Mouse (Mus musculus) CH12.LX (cell line): ENCODE measurements around the gene Kcnma1. TPM values are rescaled to one million over a fixed set of nuclear protein-coding genes. Genes with fewer than 3 reads are reported as not detected.

Experiments used
- DNase-seq: peaks from one replicate; pipeline ENCODE4 v3.0.0-alpha.2; 2013; ENCODE audit errors: extremely low read depth
- H3K27ac ChIP-seq: 2 replicates; pipeline ENCODE4 v1.5.1; 2012; ENCODE audit warnings: low read depth, mild to moderate bottlenecking, control low read depth, moderate library complexity; ENCODE audit not compliant: insufficient read depth
- H3K27me3 ChIP-seq: replicated peaks from 2 replicates; pipeline ENCODE3; 2012; ENCODE audit warnings: inconsistent platforms
- H3K36me3 ChIP-seq, 2 experiments: replicated peaks in 1 of 2; 2 replicates each; pipeline versions ENCODE3 to v1.6.1; 2012; ENCODE audit warnings: inconsistent platforms in 1 of 2, low read length in 1 of 2, mild to moderate bottlenecking in 1 of 2, mixed read lengths in 1 of 2, moderate library complexity in 1 of 2; ENCODE audit not compliant: control insufficient read depth in 1 of 2, insufficient read depth in 1 of 2
- H3K4me1 ChIP-seq, 2 experiments: 2 replicates each; pipeline ENCODE4 v1.6.1; 2012; ENCODE audit warnings: inconsistent platforms in 1 of 2, moderate library complexity in 1 of 2; ENCODE audit not compliant: insufficient read depth in 2 of 2, control insufficient read depth in 1 of 2
- H3K4me2 ChIP-seq: 2 replicates; pipeline ENCODE4 v1.6.1; 2012; ENCODE audit warnings: low read depth, mild to moderate bottlenecking, control low read depth; ENCODE audit not compliant: poor library complexity, insufficient read depth, severe bottlenecking
- H3K4me3 ChIP-seq, 3 experiments: fragments of 150-350 bp in 1 of 3; sonication (generic) in 1 of 3; replicated peaks in 1 of 3; 2 replicates each; pipeline versions ENCODE3 to v1.5.1; 2011 to 2012; ENCODE audit warnings: low read depth in 2 of 3, low read length in 2 of 3, mild to moderate bottlenecking in 2 of 3, moderate library complexity in 2 of 3, control low read depth in 1 of 3, improper control_type of control experiment in 1 of 3, inconsistent platforms in 1 of 3, mixed read lengths in 1 of 3; ENCODE audit not compliant: poor library complexity in 1 of 3
- H3K79me2 ChIP-seq: replicated peaks from 2 replicates; pipeline ENCODE4 v1.6.1; 2012; ENCODE audit warnings: mild to moderate bottlenecking, moderate library complexity; ENCODE audit not compliant: control insufficient read depth, poor library complexity, insufficient read depth, severe bottlenecking; ENCODE audit errors: extremely low read depth
- H3K9ac ChIP-seq: 2 replicates; pipeline ENCODE4 v1.6.1; 2012; ENCODE audit warnings: low read depth, mild to moderate bottlenecking, control low read depth, moderate library complexity; ENCODE audit not compliant: insufficient read depth
- H3K9me3 ChIP-seq: replicated peaks from 2 replicates; pipeline ENCODE3; 2012; ENCODE audit warnings: low read length, inconsistent platforms, mixed read lengths
- CHD1 ChIP-seq: IDR thresholded peaks from 2 replicates; pipeline ENCODE4 v1.6.1; 2012; ENCODE audit warnings: low read depth, low read length, improper control_type of control experiment, inconsistent platforms
- CTCF ChIP-seq, 2 experiments: IDR thresholded peaks in 1 of 2; conservative IDR thresholded peaks in 1 of 2; 2 replicates each; pipeline ENCODE4 v1.5.1; 2011 to 2012; ENCODE audit warnings: low read depth in 2 of 2, low read length in 2 of 2, improper control_type of control experiment in 1 of 2, inconsistent platforms in 1 of 2, mild to moderate bottlenecking in 1 of 2, moderate library complexity in 1 of 2
- ELF1 ChIP-seq: IDR thresholded peaks from 2 replicates; pipeline ENCODE4 v1.6.1; 2014; ENCODE audit warnings: low read depth, mild to moderate bottlenecking, inconsistent platforms, low read length, improper control_type of control experiment
- EP300 ChIP-seq: IDR thresholded peaks from 2 replicates; pipeline ENCODE4 v1.6.1; 2011; ENCODE audit warnings: low read length, improper control_type of control experiment
- ETS1 ChIP-seq: conservative IDR thresholded peaks from 2 replicates; pipeline ENCODE4 v1.6.1; 2012; ENCODE audit warnings: low read depth, mild to moderate bottlenecking, inconsistent platforms, low read length, improper control_type of control experiment, moderate library complexity
- GABPA ChIP-seq: IDR thresholded peaks from 2 replicates; pipeline ENCODE4 v1.6.1; 2012; ENCODE audit warnings: low read depth, low read length, improper control_type of control experiment, inconsistent platforms; ENCODE audit not compliant: insufficient replicate concordance
- HCFC1 ChIP-seq: IDR thresholded peaks from 2 replicates; pipeline ENCODE4 v1.6.1; 2012; ENCODE audit warnings: low read depth, mild to moderate bottlenecking, inconsistent platforms, low read length, improper control_type of control experiment
- JUN ChIP-seq: IDR thresholded peaks from 2 replicates; pipeline ENCODE4 v1.6.1; 2011; ENCODE audit warnings: low read depth, mild to moderate bottlenecking, low read length, improper control_type of control experiment, moderate library complexity; ENCODE audit not compliant: insufficient read depth
- JUND ChIP-seq: conservative IDR thresholded peaks from 2 replicates; pipeline ENCODE4 v1.6.1; 2011; ENCODE audit warnings: low read depth, low read length, improper control_type of control experiment
- MAX ChIP-seq: IDR thresholded peaks from 2 replicates; pipeline ENCODE4 v1.6.1; 2011; ENCODE audit warnings: low read length, improper control_type of control experiment
- MXI1 ChIP-seq: IDR thresholded peaks from 2 replicates; pipeline ENCODE4 v1.6.1; 2011; ENCODE audit warnings: mild to moderate bottlenecking, low read depth, low read length, improper control_type of control experiment
- MYC ChIP-seq: IDR thresholded peaks from 2 replicates; pipeline ENCODE4 v1.6.1; 2011; ENCODE audit warnings: low read depth, mild to moderate bottlenecking, improper control_type of control experiment, low read length
- NELFE ChIP-seq: IDR thresholded peaks from 2 replicates; pipeline ENCODE4 v1.6.1; 2011; ENCODE audit warnings: low read depth, low read length, improper control_type of control experiment
- NRF1 ChIP-seq: IDR thresholded peaks from 2 replicates; pipeline ENCODE4 v1.6.1; 2014; ENCODE audit warnings: low read depth, mild to moderate bottlenecking, inconsistent platforms, low read length, improper control_type of control experiment, moderate library complexity
- PAX5 ChIP-seq: IDR thresholded peaks from 2 replicates; pipeline ENCODE4 v1.6.1; 2012; ENCODE audit warnings: low read length, inconsistent platforms, mixed read lengths
- POLR2AphosphoS2 ChIP-seq: IDR thresholded peaks from 2 replicates; pipeline ENCODE4 v1.6.1; 2011; ENCODE audit warnings: low read depth, low read length, improper control_type of control experiment
- RAD21 ChIP-seq: IDR thresholded peaks from 2 replicates; pipeline ENCODE4 v1.6.1; 2011; ENCODE audit warnings: low read depth, mild to moderate bottlenecking, low read length, improper control_type of control experiment, moderate library complexity
- RCOR1 ChIP-seq: conservative IDR thresholded peaks from 2 replicates; pipeline ENCODE4 v1.6.1; 2012; ENCODE audit warnings: low read depth, mild to moderate bottlenecking, inconsistent platforms, low read length, improper control_type of control experiment
- SIN3A ChIP-seq: IDR thresholded peaks from 2 replicates; pipeline ENCODE4 v1.6.1; 2012; ENCODE audit warnings: low read length, improper control_type of control experiment, inconsistent platforms
- TCF12 ChIP-seq: IDR thresholded peaks from 2 replicates; pipeline ENCODE4 v1.6.1; 2014; ENCODE audit warnings: low read depth, mild to moderate bottlenecking, inconsistent platforms, low read length, improper control_type of control experiment
- USF1 ChIP-seq: IDR thresholded peaks from 2 replicates; pipeline ENCODE4 v1.6.1; 2014; ENCODE audit warnings: low read depth, mild to moderate bottlenecking, inconsistent platforms, low read length, improper control_type of control experiment
- USF2 ChIP-seq: conservative IDR thresholded peaks from 2 replicates; pipeline ENCODE4 v1.6.1; 2011; ENCODE audit warnings: low read depth, low read length, improper control_type of control experiment
- ZC3H11A ChIP-seq: IDR thresholded peaks from 2 replicates; pipeline ENCODE4 v1.6.1; 2012; ENCODE audit warnings: low read depth, mild to moderate bottlenecking, inconsistent platforms, low read length, improper control_type of control experiment
- ZMIZ1 ChIP-seq: IDR thresholded peaks from 2 replicates; pipeline ENCODE4 v1.6.1; 2012; ENCODE audit warnings: low read depth, mild to moderate bottlenecking, inconsistent platforms, low read length, improper control_type of control experiment
- ZNF384 ChIP-seq: IDR thresholded peaks from 2 replicates; pipeline ENCODE4 v1.6.1; 2012; ENCODE audit warnings: low read depth, low read length, improper control_type of control experiment, inconsistent platforms
- dilution Hi-C: fragments of 300-500 bp; cut with MboI; formaldehyde crosslinking; loops from 2 replicates; pipeline ENCODE4 v1.14.3; 2020; ENCODE audit warnings: low sequenced_read_pairs; ENCODE audit not compliant: extremely low pct_unique_long_range_greater_than_20kb, extremely low pct_ligation_motif_present
- in situ Hi-C: fragments of 300-500 bp; cut with MboI; formaldehyde crosslinking; loops from 3 replicates; pipeline ENCODE4 v1.14.3; 2019; ENCODE audit warnings: low sequenced_read_pairs, low pct_ligation_motif_present, low pct_unique_long_range_greater_than_20kb, mixed read lengths
- polyA plus RNA-seq: library from polyadenylated mRNA; unstranded; fragments of >175 nt; gene quantifications from 2 replicates; pipeline ENCODE4 v1.2.1, GENCODE M21; 2012; ENCODE audit warnings: low read depth; ENCODE audit not compliant: insufficient read length
- total RNA-seq, 2 experiments: library from RNA; depleted of rRNA; stranded (reverse); fragments of 300-350 nt in 1 of 2; fragments of >200 nt in 1 of 2; gene quantifications; 2 replicates each; pipeline ENCODE4 v1.2.3; 2012 to 2014

The Kcnma1 gene
- total and polyA plus RNA-seq, 3 experiments, result 0.10 to 0.17 (median 0.12) TPM

DNA sequence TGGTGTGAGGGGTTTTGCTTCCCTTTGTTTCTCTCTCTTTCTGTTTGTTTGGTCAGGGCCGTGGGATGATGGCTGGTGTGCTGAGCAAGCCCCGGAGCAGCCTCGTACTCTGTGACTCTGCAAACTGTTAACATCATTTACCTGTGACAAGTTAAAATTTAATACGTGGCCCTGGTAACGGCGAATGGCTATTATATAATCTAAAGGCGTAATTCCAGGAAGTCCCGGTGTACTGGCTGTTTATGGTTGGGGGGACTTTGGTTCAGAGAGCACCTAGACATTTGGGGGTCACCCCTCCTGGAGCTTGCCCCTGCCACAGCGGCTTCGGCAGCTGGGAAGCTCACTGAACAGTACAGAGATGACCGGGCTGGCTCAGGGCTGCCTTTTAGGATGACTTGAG, 24.6 kb downstream of the Kcnma1 start:
- no peaks in the 10 kb centered on the region for H3K36me3 ChIP-seq
- no peaks in the 10 kb centered on the region for H3K27me3 ChIP-seq
- no peaks in the 10 kb centered on the region for H3K79me2 ChIP-seq
- no peak for TF ChIP-seq NELFE
- no peak for TF ChIP-seq RCOR1
- TF ChIP-seq HCFC1, result no peak
- no peak for TF ChIP-seq ETS1
- TF ChIP-seq MXI1, result no peak
- no peak for TF ChIP-seq MYC
- no peak for TF ChIP-seq CHD1
- no peak for TF ChIP-seq CTCF (conservative IDR thresholded peaks at IDR 0.05 in 1 of 2, IDR thresholded peaks at IDR 0.05 in 1 of 2; ENCODE audit: low read depth in 2 of 2, low read length in 2 of 2)
- no peak for TF ChIP-seq USF1
- TF ChIP-seq, all 38 proteins: peak for 0
- in situ Hi-C loops, result no loop called here
- DNase-seq, result no peak
- H3K9me3 ChIP-seq, result peaks cover 37% of the 10 kb centered on the region
- dilution Hi-C loops, result no loop called here
- H3K4me3 ChIP-seq, result no peak overlapping the region
- H3K27ac ChIP-seq, result no peak overlapping the region
- peaks cover 0 to 4% of the 10 kb centered on the region in 2 experiments; a peak in 1 of 4 replicates for H3K4me1 ChIP-seq
- no peak overlapping the region for H3K9ac ChIP-seq
- no peak overlapping the region for H3K4me2 ChIP-seq

- Histone ChIP-seq H3K9me3 (peaks cover 61% of the 10 kb centered on the region), H3K4me2 (no peak overlapping the region), H3K79me2 (no peaks in the 10 kb centered on the region), H3K27me3 (no peaks in the 10 kb centered on the region), H3K9ac (no peak overlapping the region), H3K4me3 (no peak overlapping the region), H3K36me3 (no peaks in the 10 kb centered on the region), H3K27ac (no peak overlapping the region), H3K4me1 (no peaks in the 10 kb centered on the region)
- in situ Hi-C loops, result no loop called here
- TF ChIP-seq TCF12 (no peak), GABPA (no peak), MAX (no peak)
- DNase-seq, result no peak
- dilution Hi-C loops, result no loop called here
Measured at GRCm38 (mm10) chr14:23982205-23982604, 32.1 kb downstream of the Kcnma1 start.

DNA sequence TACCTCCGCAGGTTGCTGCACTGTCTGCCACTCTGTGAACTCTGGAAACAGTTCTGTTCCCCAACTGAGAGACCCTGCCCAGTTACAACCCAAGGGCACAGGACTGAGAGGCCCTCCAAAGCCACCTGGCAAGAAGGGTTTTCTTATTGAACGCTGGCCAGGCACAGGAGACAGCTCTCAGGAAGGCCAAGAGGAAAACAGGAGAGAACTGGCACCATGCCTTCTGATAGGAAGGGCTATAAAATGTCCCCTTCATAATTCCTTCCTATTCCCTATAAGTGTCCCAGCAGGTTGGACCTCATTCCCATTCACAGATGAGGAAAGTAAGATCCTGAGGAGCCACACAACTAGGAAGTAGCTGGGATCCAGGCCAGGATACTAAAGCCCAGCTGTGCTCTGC, 39.6 kb downstream of the Kcnma1 start:
- Histone ChIP-seq H3K36me3 (no peaks in the 10 kb centered on the region), H3K79me2 (no peaks in the 10 kb centered on the region), H3K9ac (no peak overlapping the region), H3K27me3 (no peaks in the 10 kb centered on the region), H3K4me1 (no peaks in the 10 kb centered on the region), H3K9me3 (peaks cover 58% of the 10 kb centered on the region), H3K4me2 (no peak overlapping the region), H3K4me3 (no peak overlapping the region), H3K27ac (no peak overlapping the region)
- no peak for TF ChIP-seq JUND
- no peak for TF ChIP-seq EP300
- TF ChIP-seq USF1, result no peak
- no peak for TF ChIP-seq ELF1
- TF ChIP-seq MXI1, result no peak
- no peak for TF ChIP-seq ZMIZ1
- TF ChIP-seq POLR2AphosphoS2, result no peak
- no peak for TF ChIP-seq JUN
- TF ChIP-seq RAD21, result no peak
- no peak for TF ChIP-seq NRF1
- no peak for TF ChIP-seq MAX
- TF ChIP-seq SIN3A, result no peak
- no peak for TF ChIP-seq NELFE
- TF ChIP-seq RCOR1, result no peak
- TF ChIP-seq CTCF (conservative IDR thresholded peaks at IDR 0.05 in 1 of 2, IDR thresholded peaks at IDR 0.05 in 1 of 2; ENCODE audit: low read depth in 2 of 2, low read length in 2 of 2), result no peak
- no peak for TF ChIP-seq PAX5
- TF ChIP-seq ZC3H11A, result no peak
- no peak for TF ChIP-seq USF2
- TF ChIP-seq ZNF384, result no peak
- DNase-seq, result no peak
- in situ Hi-C loops, result no loop called here
- dilution Hi-C loops, result no loop called here
